Mouse (Mus musculus) erythroblast, embryonic 14.5 days (primary cell): ENCODE data around the gene Slc9c1. TPM values are rescaled to one million over a fixed set of nuclear protein-coding genes. Genes with fewer than 3 reads are reported as not detected.

Experiments used
- H3K27me3 ChIP-seq: 2 replicates; pipeline ENCODE4 v1.6.1; 2012; ENCODE audit warnings: inconsistent platforms; ENCODE audit not compliant: control insufficient read depth
- H3K36me3 ChIP-seq: 2 replicates; pipeline ENCODE4 v1.6.1; 2012; ENCODE audit warnings: mild to moderate bottlenecking, inconsistent platforms; ENCODE audit not compliant: control insufficient read depth
- H3K4me1 ChIP-seq: 2 replicates; pipeline ENCODE4 v1.6.1; 2012; ENCODE audit warnings: inconsistent platforms; ENCODE audit not compliant: control insufficient read depth
- H3K4me3 ChIP-seq: replicated peaks from 2 replicates; pipeline ENCODE3; 2012; ENCODE audit warnings: moderate library complexity, mild to moderate bottlenecking, inconsistent platforms
- H3K9me3 ChIP-seq: 2 replicates; pipeline ENCODE4 v1.6.1; 2012; ENCODE audit warnings: low read length, inconsistent platforms, mixed read lengths; ENCODE audit not compliant: control insufficient read depth
- GATA1 ChIP-seq: IDR thresholded peaks from 2 replicates; pipeline ENCODE4 v1.6.1; 2012; ENCODE audit warnings: low read length, inconsistent platforms, mixed read lengths
- TAL1 ChIP-seq: IDR thresholded peaks from 3 replicates; pipeline ENCODE4 v1.6.1; 2012; ENCODE audit warnings: low read length, inconsistent platforms, mixed read lengths
- polyA plus RNA-seq: library from polyadenylated mRNA; stranded (reverse); fragments of >175 nt; gene quantifications from 2 replicates; pipeline ENCODE4 v1.2.3, GENCODE M21; 2012

The Slc9c1 gene
- polyA plus RNA-seq, 1 experiment = not detected

DNA sequence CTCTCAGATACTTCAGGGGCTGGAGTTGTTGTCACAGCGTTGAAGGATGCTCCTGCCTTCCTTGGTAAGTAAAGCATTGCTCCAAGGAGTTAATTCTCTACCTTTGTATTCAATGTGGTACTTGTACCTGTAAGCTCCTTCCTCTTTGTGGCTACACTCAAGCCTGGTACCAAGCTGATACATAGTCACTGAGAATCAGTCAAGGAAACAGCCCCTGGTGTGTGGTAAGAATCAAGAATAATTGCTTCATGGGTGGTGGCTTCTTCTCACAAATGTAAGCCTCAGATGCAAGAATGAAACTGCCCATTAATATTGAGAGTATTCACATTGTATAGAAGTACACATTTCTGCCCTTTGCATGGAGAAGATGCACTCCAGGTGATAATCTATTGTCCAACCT is 80.8 kb downstream of the Slc9c1 start:
- Histone ChIP-seq H3K9me3 (no peaks in the 10 kb centered on the region), H3K4me3 (no peak overlapping the region)

DNA sequence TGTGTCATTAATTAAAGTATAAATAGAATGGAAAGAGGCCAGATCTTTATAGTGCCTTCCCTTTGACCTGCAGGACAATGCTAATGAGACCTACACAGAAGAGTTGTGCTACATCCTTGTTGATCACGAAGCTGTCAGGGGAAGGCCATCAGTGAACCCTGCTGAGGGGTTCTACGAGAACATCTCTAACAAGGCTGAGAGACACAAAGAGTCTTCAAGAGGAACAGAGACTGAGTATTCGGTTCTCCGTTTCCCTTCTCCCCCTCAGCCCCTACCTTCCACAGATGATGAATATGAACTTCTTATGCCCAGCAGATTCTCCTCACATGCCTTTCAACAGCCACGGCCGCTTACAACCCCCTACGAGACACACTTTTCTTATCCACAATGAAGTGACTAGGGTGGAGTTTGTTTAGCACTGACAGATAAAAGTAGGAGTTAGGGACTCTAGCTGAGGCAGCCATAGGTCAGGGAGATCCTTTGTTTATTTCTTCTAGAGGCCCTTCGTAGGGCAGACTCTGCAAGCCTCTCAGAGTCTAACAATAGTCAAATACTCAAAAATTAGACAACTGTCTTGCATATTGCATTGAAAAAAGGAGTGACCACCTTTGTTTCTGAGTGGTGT is 84.8 kb downstream of the Slc9c1 start:
- Histone ChIP-seq H3K4me1 (peaks cover 7% of the 10 kb centered on the region), H3K9me3 (no peaks in the 10 kb centered on the region), H3K36me3 (no peaks in the 10 kb centered on the region), H3K27me3 (no peaks in the 10 kb centered on the region), H3K4me3 (no peak overlapping the region)
- TF ChIP-seq GATA1 (no peak), TAL1 (no peak)

More for the DNA sequence above, 80.8 kb downstream of the Slc9c1 start:
- H3K4me1 ChIP-seq = peaks cover 7% of the 10 kb centered on the region
- no peak for TF ChIP-seq GATA1
- no peak for TF ChIP-seq TAL1
- no peaks in the 10 kb centered on the region for H3K27me3 ChIP-seq
- H3K36me3 ChIP-seq = no peaks in the 10 kb centered on the region

DNA sequence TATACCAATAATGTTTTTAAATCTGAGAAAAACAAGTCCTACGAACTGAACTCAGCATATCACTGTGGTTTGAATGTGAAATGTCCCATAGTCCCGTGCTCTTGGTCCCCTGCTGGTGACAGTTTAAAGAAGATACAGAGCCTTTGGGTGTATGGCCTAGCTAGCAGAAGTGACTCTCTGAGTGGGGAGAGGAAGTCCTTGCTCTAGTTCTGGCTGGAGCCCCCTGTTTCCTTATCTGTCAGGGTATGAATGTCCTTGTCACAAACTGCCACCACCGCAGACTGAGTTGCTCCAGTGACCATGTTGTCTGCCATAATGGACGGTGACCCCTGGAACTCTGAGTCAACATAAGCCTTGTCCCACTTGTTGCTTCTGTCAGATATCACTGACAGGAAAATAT is 88.1 kb downstream of the Slc9c1 start:
- no peaks in the 10 kb centered on the region for H3K27me3 ChIP-seq
- H3K4me1 ChIP-seq = peaks cover 7% of the 10 kb centered on the region
- no peaks in the 10 kb centered on the region for H3K36me3 ChIP-seq
- H3K9me3 ChIP-seq = no peaks in the 10 kb centered on the region
- no peak for TF ChIP-seq TAL1
- TF ChIP-seq GATA1 = no peak
- H3K4me3 ChIP-seq = no peak overlapping the region

DNA sequence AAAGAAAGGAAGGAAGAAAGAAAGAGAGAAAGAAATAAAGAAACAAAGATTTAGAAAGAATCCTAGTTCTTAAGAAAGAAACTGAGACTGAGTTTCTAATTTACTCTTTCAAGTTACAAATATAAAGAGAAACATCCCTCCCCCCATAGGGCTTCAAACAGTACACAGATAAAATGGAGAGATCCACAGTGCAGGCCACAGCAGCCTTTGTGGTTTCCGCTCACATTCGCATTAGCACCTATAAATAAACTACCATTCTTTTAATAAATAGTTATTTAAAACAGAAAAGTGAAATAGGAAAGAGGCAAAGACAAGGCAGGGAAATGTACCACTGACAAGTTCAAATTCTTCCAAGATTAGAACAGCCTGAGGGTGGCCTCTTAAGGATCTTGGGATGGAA is 89.7 kb downstream of the Slc9c1 start:
- Histone ChIP-seq H3K4me3 (no peak overlapping the region), H3K27me3 (no peaks in the 10 kb centered on the region), H3K9me3 (no peaks in the 10 kb centered on the region), H3K36me3 (no peaks in the 10 kb centered on the region), H3K4me1 (peaks cover 6% of the 10 kb centered on the region)
- TF ChIP-seq TAL1 (no peak), GATA1 (no peak)

DNA sequence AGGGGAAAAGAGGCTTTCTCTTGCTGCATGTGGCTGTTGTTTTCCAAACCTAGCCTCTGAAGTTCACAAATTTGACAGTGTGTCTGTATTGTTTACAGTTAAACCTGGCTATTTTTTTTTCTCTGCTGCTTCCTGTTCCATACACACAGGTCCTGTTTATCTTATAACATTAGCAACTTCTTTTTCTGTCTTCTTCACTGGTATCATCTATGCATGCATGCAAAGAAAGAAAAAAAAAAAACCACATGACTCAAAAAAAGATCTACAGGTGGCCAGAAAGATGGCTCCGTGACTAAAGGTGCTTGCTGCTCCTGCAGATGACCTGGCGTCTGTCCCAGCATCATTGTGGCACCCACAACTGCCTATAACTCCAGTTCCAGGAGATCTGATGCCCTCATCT is 90.2 kb downstream of the Slc9c1 start:
- Histone ChIP-seq H3K4me1 (peaks cover under 1% of the 10 kb centered on the region; the same call in 1 of the 2 replicates), H3K4me3 (no peak overlapping the region), H3K9me3 (no peaks in the 10 kb centered on the region), H3K27me3 (no peaks in the 10 kb centered on the region), H3K36me3 (no peaks in the 10 kb centered on the region)
- TF ChIP-seq TAL1 = no peak
- no peak for TF ChIP-seq GATA1

DNA sequence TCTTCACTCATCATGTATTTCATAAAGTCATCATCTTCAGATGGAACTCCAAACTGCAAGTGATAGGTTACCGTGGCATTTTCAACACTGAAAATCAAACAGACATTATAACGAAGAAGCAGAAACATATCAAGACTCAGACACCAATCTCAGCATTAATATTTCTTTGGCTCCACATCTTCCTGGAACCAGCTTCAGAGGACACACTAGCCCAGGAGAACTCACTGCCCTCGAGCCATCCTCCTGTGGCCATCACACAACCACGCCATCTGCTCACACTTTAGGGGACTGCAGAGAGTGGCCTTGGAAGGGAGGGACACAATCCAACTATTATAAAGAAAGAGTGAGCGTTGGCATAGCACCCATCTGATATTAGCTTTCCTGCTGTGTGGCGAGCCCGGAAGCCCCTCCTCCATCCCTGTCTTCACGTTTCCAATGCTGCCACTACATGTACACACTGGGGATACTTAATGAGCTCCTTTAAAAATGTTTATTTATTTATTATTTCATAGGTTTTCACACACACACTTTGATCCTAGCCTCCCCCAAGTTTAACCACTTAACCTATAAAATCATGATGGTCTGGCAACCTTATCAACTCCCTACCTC is 94.5 kb downstream of the Slc9c1 start:
- H3K4me1 ChIP-seq = no peaks in the 10 kb centered on the region
- TF ChIP-seq GATA1 = no peak
- TF ChIP-seq TAL1 = no peak
- no peaks in the 10 kb centered on the region for H3K9me3 ChIP-seq
- H3K4me3 ChIP-seq = no peak overlapping the region
- H3K27me3 ChIP-seq = no peaks in the 10 kb centered on the region
- H3K36me3 ChIP-seq = no peaks in the 10 kb centered on the region

DNA sequence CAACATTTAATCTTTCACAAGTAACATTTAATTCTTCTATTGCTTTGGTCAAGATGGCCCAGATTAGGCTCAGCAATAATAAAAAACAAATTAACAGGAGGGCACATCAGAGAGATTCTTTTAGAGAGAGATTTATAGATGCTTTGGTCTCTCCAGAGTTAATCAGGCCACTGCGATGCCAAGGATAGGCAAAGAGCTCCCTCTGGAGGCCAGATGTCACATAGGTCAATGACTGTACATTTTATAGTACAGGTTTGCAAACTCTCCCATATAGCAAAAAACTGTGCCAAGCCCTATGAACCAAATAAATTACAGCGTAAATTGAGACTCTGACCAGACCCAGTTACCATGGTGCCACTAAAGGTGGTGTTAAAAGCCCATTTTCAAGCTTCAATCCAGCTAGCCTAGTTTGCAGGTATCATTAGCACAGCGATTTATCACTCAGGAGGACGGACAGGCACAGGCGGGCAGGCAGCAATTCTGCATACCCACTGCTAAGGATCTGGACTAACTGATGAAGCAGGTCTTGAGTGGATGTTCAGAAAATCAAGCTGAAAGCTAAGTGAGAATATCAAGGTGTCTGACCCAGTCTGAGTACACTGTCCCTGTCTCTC is 95.3 kb downstream of the Slc9c1 start:
- H3K4me1 ChIP-seq = no peaks in the 10 kb centered on the region
- TF ChIP-seq TAL1 (no peak), GATA1 (no peak)
- no peaks in the 10 kb centered on the region for H3K36me3 ChIP-seq
- no peaks in the 10 kb centered on the region for H3K9me3 ChIP-seq
- H3K27me3 ChIP-seq = no peaks in the 10 kb centered on the region
- H3K4me3 ChIP-seq = no peak overlapping the region

DNA sequence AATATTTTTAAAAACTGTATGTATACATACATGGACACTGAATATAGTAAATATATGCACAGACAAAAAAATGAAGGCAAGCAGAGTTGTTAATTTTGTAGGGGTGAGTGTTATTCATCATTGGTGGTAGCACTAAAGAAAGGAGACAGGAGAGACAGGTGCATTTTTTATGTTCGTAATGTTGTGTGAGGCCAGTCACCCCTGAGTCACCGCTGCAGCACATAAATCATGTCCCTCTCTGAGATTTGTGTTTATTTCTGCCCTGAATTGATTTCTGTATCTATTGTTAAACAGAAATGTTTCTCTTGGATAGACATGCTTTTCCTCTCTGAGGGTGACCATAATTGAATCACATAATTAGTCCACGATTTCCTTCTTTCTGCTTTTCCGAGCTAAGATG is 97.3 kb downstream of the Slc9c1 start:
- Histone ChIP-seq H3K27me3 (no peaks in the 10 kb centered on the region), H3K36me3 (no peaks in the 10 kb centered on the region), H3K4me3 (no peak overlapping the region), H3K9me3 (no peaks in the 10 kb centered on the region), H3K4me1 (no peaks in the 10 kb centered on the region)
- TF ChIP-seq GATA1 (no peak), TAL1 (no peak)

DNA sequence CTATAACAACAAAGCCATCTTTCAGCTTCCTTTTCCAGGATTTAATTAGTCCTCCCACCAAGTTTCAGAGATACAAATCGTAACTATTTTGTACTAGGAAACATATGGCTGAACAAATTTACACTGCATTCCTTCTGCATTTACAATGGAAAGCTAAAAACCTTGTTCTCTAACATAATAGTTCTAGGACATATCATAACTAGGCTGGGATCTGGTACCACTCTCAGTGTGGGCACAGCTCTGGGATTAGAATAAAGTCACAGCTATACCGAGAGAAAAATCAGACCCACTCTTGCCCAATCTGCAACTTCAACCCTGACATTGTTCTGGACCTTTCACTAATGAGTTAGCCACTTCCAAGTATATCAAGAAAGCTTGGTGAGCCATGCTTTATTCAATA is 100.7 kb downstream of the Slc9c1 start:
- Histone ChIP-seq H3K4me1 (no peaks in the 10 kb centered on the region), H3K27me3 (no peaks in the 10 kb centered on the region), H3K9me3 (no peaks in the 10 kb centered on the region), H3K36me3 (no peaks in the 10 kb centered on the region), H3K4me3 (no peak overlapping the region)
- TF ChIP-seq TAL1 = no peak
- no peak for TF ChIP-seq GATA1

DNA sequence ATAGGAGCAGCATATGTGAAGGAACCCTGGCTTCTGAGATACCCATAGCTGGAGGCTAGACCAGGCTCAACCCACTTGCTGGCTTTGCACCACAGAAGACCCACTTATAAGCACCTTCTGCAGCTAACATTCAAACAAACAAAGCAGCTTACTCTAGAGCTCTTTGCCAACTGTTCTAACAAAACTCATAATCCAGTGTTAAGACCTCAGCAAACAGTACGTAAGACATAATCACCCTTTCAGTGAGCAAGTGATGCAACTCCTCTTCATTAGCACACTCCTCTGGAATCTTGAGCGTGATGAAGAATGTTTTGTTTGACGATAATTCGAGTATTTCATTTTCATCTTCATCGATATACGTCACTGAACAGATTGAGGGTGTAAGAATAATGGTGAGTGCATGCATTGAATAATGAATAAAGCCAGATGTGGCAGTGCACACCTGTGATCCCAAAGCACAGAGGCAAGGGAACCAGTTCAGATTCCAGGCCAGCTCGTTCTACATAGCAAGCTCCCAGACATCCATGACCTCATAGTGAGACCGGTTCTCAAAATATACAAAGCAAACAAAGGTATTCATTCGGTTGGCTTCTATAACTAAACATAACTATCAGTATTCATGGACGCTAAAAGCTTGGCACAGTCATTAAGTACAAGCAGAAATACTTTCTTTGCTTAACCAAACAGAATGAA is 105.1 kb downstream of the Slc9c1 start:
- H3K36me3 ChIP-seq = no peaks in the 10 kb centered on the region
- H3K4me1 ChIP-seq = no peaks in the 10 kb centered on the region

More for the DNA sequence above, 105.1 kb downstream of the Slc9c1 start:
- no peak overlapping the region for H3K4me3 ChIP-seq
- TF ChIP-seq GATA1 (no peak), TAL1 (no peak)
- no peaks in the 10 kb centered on the region for H3K27me3 ChIP-seq
- no peaks in the 10 kb centered on the region for H3K9me3 ChIP-seq
